Mouse (Mus musculus): ENCODE results near the gene Epha8.

Epha8 gene

GRCm38 (mm10) chr4:136954562-136954961 lies 2.1 kb downstream of the Epha8 start:
- no peak for DNase-seq (ENCODE audit: low spot score in 2 of 2)

GRCm38 (mm10) chr4:136949266-136949989 lies 7.2 kb downstream of the Epha8 start:
- no peak for DNase-seq (ENCODE audit: low spot score in 2 of 2)

GRCm38 (mm10) chr4:136945397-136945796 lies 11.2 kb downstream of the Epha8 start:
- DNase-seq (ENCODE audit: low spot score in 2 of 2), result no peak

GRCm38 (mm10) chr4:136944558-136945350 lies 11.9 kb downstream of the Epha8 start:
- no peak for DNase-seq (ENCODE audit: low spot score in 2 of 2)

- DNase-seq (ENCODE audit: low spot score in 2 of 2), result no peak
These were observed 13.4 kb downstream of the Epha8 start for GRCm38 (mm10) chr4:136943175-136943574.

GRCm38 (mm10) chr4:136942761-136943160 lies 13.9 kb downstream of the Epha8 start:
- DNase-seq (ENCODE audit: low spot score in 2 of 2), result no peak

GRCm38 (mm10) chr4:136937935-136938334 lies 18.7 kb downstream of the Epha8 start:
- no peak for DNase-seq (ENCODE audit: low spot score in 2 of 2)

- DNase-seq (ENCODE audit: low spot score in 2 of 2), result no peak
These were observed 19.3 kb downstream of the Epha8 start for GRCm38 (mm10) chr4:136937344-136937743.

- no peak for DNase-seq (ENCODE audit: low spot score in 2 of 2)
These were observed 21.6 kb downstream of the Epha8 start for GRCm38 (mm10) chr4:136934746-136935613.

GRCm38 (mm10) chr4:136930474-136930873 lies 26.1 kb downstream of the Epha8 start:
- no peak for DNase-seq (ENCODE audit: low spot score in 2 of 2)

- DNase-seq (ENCODE audit: low spot score in 2 of 2), result no peak
These were observed 27.7 kb downstream of the Epha8 start for GRCm38 (mm10) chr4:136928928-136929327.

- no peak for DNase-seq (ENCODE audit: low spot score in 2 of 2)
These were observed 30.8 kb downstream of the Epha8 start for GRCm38 (mm10) chr4:136925804-136926203.

- peak; percentile 60 to 62 for DNase-seq (ENCODE audit: low spot score in 2 of 2)
These were observed 32.1 kb downstream of the Epha8 start for GRCm38 (mm10) chr4:136924529-136924928.

- no peak for DNase-seq (ENCODE audit: low spot score in 2 of 2)
These were observed 37.1 kb downstream of the Epha8 start for GRCm38 (mm10) chr4:136919526-136919925.

GRCm38 (mm10) chr4:136918834-136919233 lies 37.8 kb downstream of the Epha8 start:
- no peak for DNase-seq (ENCODE audit: low spot score in 2 of 2)

GRCm38 (mm10) chr4:136917165-136917524 lies 39.5 kb downstream of the Epha8 start:
- DNase-seq (ENCODE audit: low spot score in 2 of 2), result no peak

- no peak for DNase-seq (ENCODE audit: low spot score in 2 of 2)
These were observed 40.1 kb downstream of the Epha8 start for GRCm38 (mm10) chr4:136916359-136917164.

- no peak for DNase-seq (ENCODE audit: low spot score in 2 of 2)
These were observed 43.8 kb downstream of the Epha8 start for GRCm38 (mm10) chr4:136912841-136913240.

GRCm38 (mm10) chr4:136911804-136912203 lies 44.8 kb downstream of the Epha8 start:
- no peak for DNase-seq (ENCODE audit: low spot score in 2 of 2)

GRCm38 (mm10) chr4:136911211-136911646 lies 45.4 kb downstream of the Epha8 start:
- DNase-seq (ENCODE audit: low spot score in 2 of 2), result no peak

GRCm38 (mm10) chr4:136907809-136908208 lies 48.8 kb downstream of the Epha8 start:
- no peak for DNase-seq (ENCODE audit: low spot score in 2 of 2)
